Mouse (Mus musculus) cerebellum, adult 11 months (tissue): ENCODE measurements at regions not wholly inside any gene's neighbourhood (a gene's known extent, or its start where the extent isn't known, plus 50 kb on each side); places are given as distances from the start of the nearest gene placed in this dataset.

Source experiments
- DNase-seq: peaks from one replicate; pipeline ENCODE4 v3.0.0; 2022

GRCm38 (mm10) chr4:33798654-33799053 lies 125.7 kb upstream of the Cnr1 start:
- DNase-seq = no peak

GRCm38 (mm10) chr4:33799110-33799509 lies 125.3 kb upstream of the Cnr1 start:
- DNase-seq = peak; percentile 46

GRCm38 (mm10) chr4:33799831-33800230 lies 124.6 kb upstream of the Cnr1 start:
- DNase-seq = no peak

GRCm38 (mm10) chr4:33812338-33812737 lies 112.1 kb upstream of the Cnr1 start:
- no peak for DNase-seq

- DNase-seq = no peak
Observed at GRCm38 (mm10) chr4:33823850-33824249, 100.5 kb upstream of the Cnr1 start.

- DNase-seq = no peak
Observed at GRCm38 (mm10) chr4:33833134-33833533, 91.3 kb upstream of the Cnr1 start.

- no peak for DNase-seq
Observed at GRCm38 (mm10) chr4:33838436-33838835, 86.0 kb upstream of the Cnr1 start.

GRCm38 (mm10) chr4:33840119-33840518 lies 84.3 kb upstream of the Cnr1 start:
- peak; percentile 16 for DNase-seq

- DNase-seq = no peak
Observed at GRCm38 (mm10) chr4:33845611-33846395, 78.6 kb upstream of the Cnr1 start.

- no peak for DNase-seq
Observed at GRCm38 (mm10) chr4:33850249-33850648, 74.1 kb upstream of the Cnr1 start.

GRCm38 (mm10) chr4:33852294-33852693 lies 72.1 kb upstream of the Cnr1 start:
- no peak for DNase-seq

GRCm38 (mm10) chr4:33855112-33855511 lies 69.3 kb upstream of the Cnr1 start:
- DNase-seq = no peak

GRCm38 (mm10) chr4:33867126-33867525 lies 57.3 kb upstream of the Cnr1 start:
- no peak for DNase-seq

- no peak for DNase-seq
Observed at GRCm38 (mm10) chr4:33869317-33869716, 55.1 kb upstream of the Cnr1 start.
